Mouse (Mus musculus): ENCODE data around the gene Tmbim1. TPM values are rescaled to one million over a fixed set of nuclear protein-coding genes. Genes with fewer than 3 reads are reported as not detected.
A peak's percentile ranks its signal among the peaks of the same experiment; 100 is the strongest.

Tmbim1 gene
- polyA plus RNA-seq, 1 experiment from 2014 or later, result 63.9 TPM

- Histone ChIP-seq H3K4me1 (no peaks in the 10 kb centered on the region), H3K9ac (no peak overlapping the region), H3K36me3 (no peaks in the 10 kb centered on the region), H3K9me3 (replicated peaks) (no peaks in the 10 kb centered on the region), H3K4me3 (replicated peaks) (no peak overlapping the region), H3K27me3 (no peaks in the 10 kb centered on the region), H3K27ac (replicated peaks) (0 out of 2 replicates have a peak overlapping the region, but pooled peaks have one; percentile 55), H3K4me2 (replicated peaks) (no peak overlapping the region)
- no peak for ATAC-seq (ENCODE audit: insufficient number of reproducible peaks, low FRiP score, low TSS enrichment, low read depth)
- 68% methylated on average over 3 of the region's 3 CpGs for WGBS
Observed at GRCm38 (mm10) chr1:74321396-74321795, 16.0 kb upstream of the Tmbim1 start.

- no peaks in the 10 kb centered on the region for H3K36me3 ChIP-seq
- H3K9me3 ChIP-seq (replicated peaks), result no peaks in the 10 kb centered on the region
- H3K4me3 ChIP-seq (replicated peaks), result no peak overlapping the region
- no peak overlapping the region for H3K4me2 ChIP-seq (replicated peaks)
- ATAC-seq (ENCODE audit: insufficient number of reproducible peaks, low FRiP score, low TSS enrichment, low read depth), result no peak
- no peaks in the 10 kb centered on the region for H3K27me3 ChIP-seq
- WGBS, result 90% methylated on average over 3 of the region's 3 CpGs
- H3K27ac ChIP-seq (replicated peaks), result no peak overlapping the region
- H3K4me1 ChIP-seq, result no peaks in the 10 kb centered on the region
- no peak overlapping the region for H3K9ac ChIP-seq
Observed at GRCm38 (mm10) chr1:74318711-74319110, 13.3 kb upstream of the Tmbim1 start.

GRCm38 (mm10) chr1:74316114-74316827 is 10.8 kb upstream of the Tmbim1 start:
- H3K4me1 ChIP-seq, result no peaks in the 10 kb centered on the region
- H3K9ac ChIP-seq, result no peak overlapping the region
- H3K36me3 ChIP-seq, result no peaks in the 10 kb centered on the region
- H3K27ac ChIP-seq (replicated peaks), result no peak overlapping the region
- H3K27me3 ChIP-seq, result no peaks in the 10 kb centered on the region
- ATAC-seq (ENCODE audit: insufficient number of reproducible peaks, low FRiP score, low TSS enrichment, low read depth), result no peak
- WGBS, result 67% methylated on average over 4 of the region's 4 CpGs
- H3K4me2 ChIP-seq (replicated peaks), result no peak overlapping the region
- H3K9me3 ChIP-seq (replicated peaks), result no peaks in the 10 kb centered on the region
- no peak overlapping the region for H3K4me3 ChIP-seq (replicated peaks)

DNA sequence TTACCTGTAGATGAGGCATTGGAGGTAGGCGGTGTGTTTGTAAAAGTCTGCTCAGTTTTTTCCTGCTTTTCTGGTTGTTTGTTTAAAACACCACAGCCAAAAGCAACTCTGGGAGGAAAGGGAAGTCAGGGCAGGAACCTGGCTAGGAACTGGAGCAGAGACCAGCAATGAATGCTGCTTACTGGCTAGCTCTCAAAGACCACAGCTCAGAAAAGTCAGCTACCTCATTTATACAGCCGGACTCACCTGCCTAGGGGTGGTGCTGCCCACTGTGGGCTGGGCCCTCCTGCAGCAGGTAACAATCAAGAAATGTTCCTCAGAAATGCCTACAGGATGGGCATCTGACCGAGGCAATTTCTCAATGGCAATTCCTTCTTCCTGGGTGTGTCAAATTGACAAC is 9.4 kb upstream of the Tmbim1 start:
- no peaks in the 10 kb centered on the region for H3K27me3 ChIP-seq
- no peaks in the 10 kb centered on the region for H3K36me3 ChIP-seq
- no peak overlapping the region for H3K27ac ChIP-seq (replicated peaks)
- no peak overlapping the region for H3K9ac ChIP-seq
- ATAC-seq (ENCODE audit: insufficient number of reproducible peaks, low FRiP score, low TSS enrichment, low read depth), result no peak
- H3K4me1 ChIP-seq, result no peaks in the 10 kb centered on the region
- no peak overlapping the region for H3K4me2 ChIP-seq (replicated peaks)
- WGBS, result 83% methylated on average over 3 of the region's 3 CpGs
- H3K4me3 ChIP-seq (replicated peaks), result no peak overlapping the region
- no peaks in the 10 kb centered on the region for H3K9me3 ChIP-seq (replicated peaks)

DNA sequence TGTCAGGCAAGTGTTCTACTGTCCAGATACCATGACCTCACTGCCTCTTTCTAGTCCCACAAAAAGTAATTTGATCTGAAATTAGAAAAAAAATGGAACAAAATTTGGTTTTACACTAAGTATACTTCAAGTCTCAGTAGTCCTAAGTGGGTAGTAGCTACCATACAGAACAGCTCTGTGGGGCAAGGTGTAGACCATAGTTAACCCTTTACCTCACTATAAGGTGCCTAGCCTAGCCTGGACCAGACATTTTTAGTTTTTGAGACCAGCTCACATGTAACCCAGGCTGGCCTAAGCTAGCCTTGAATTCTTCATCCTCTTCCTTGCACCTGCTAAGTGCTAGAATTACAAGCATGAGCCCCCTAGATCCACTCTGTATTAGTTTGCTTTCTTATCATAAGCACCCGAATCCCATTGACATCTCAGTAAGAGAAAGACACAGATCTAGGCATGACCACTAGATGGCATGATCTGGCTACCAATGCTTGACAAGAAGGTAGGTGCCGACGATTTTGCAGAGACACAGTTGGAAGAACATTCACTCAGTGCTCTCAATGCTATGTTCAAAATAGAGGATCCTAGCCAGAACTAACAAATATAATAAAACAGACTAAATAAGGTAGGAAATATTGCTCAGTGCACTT is 7.7 kb upstream of the Tmbim1 start:
- Histone ChIP-seq H3K9ac (no peak overlapping the region), H3K4me2 (replicated peaks) (no peak overlapping the region), H3K27ac (replicated peaks) (no peak overlapping the region), H3K27me3 (no peaks in the 10 kb centered on the region), H3K4me3 (replicated peaks) (no peak overlapping the region), H3K36me3 (no peaks in the 10 kb centered on the region), H3K4me1 (no peaks in the 10 kb centered on the region), H3K9me3 (replicated peaks) (no peaks in the 10 kb centered on the region)
- ATAC-seq (ENCODE audit: insufficient number of reproducible peaks, low FRiP score, low TSS enrichment, low read depth), result no peak
- 4% methylated on average over 3 of the region's 3 CpGs for WGBS

GRCm38 (mm10) chr1:74309767-74310166 is 4.3 kb upstream of the Tmbim1 start:
- Histone ChIP-seq H3K9ac (no peak overlapping the region), H3K9me3 (replicated peaks) (no peaks in the 10 kb centered on the region), H3K27ac (replicated peaks) (no peak overlapping the region), H3K4me2 (replicated peaks) (no peak overlapping the region), H3K4me1 (no peaks in the 10 kb centered on the region), H3K4me3 (replicated peaks) (no peak overlapping the region), H3K27me3 (no peaks in the 10 kb centered on the region), H3K36me3 (no peaks in the 10 kb centered on the region)
- WGBS, result 26% methylated on average over 3 of the region's 3 CpGs
- ATAC-seq (ENCODE audit: insufficient number of reproducible peaks, low FRiP score, low TSS enrichment, low read depth), result no peak

- Histone ChIP-seq H3K36me3 (no peaks in the 10 kb centered on the region), H3K4me3 (replicated peaks) (no peak overlapping the region), H3K27me3 (no peaks in the 10 kb centered on the region), H3K4me2 (replicated peaks) (no peak overlapping the region), H3K9me3 (replicated peaks) (no peaks in the 10 kb centered on the region), H3K9ac (no peak overlapping the region), H3K4me1 (no peaks in the 10 kb centered on the region), H3K27ac (replicated peaks) (no peak overlapping the region)
- WGBS, result 65% methylated on average over 10 of the region's 10 CpGs
- no peak for ATAC-seq (ENCODE audit: insufficient number of reproducible peaks, low FRiP score, low TSS enrichment, low read depth)
Observed at GRCm38 (mm10) chr1:74308001-74308964, 2.9 kb upstream of the Tmbim1 start.

GRCm38 (mm10) chr1:74307146-74307545 is 1.7 kb upstream of the Tmbim1 start:
- 94% methylated on average over 1 of the region's 1 CpGs for WGBS
- no peak overlapping the region for H3K27ac ChIP-seq (replicated peaks)
- ATAC-seq (ENCODE audit: insufficient number of reproducible peaks, low FRiP score, low TSS enrichment, low read depth), result no peak
- H3K4me3 ChIP-seq (replicated peaks), result no peak overlapping the region
- no peak overlapping the region for H3K9ac ChIP-seq
- H3K9me3 ChIP-seq (replicated peaks), result no peaks in the 10 kb centered on the region
- H3K27me3 ChIP-seq, result no peaks in the 10 kb centered on the region
- H3K4me2 ChIP-seq (replicated peaks), result no peak overlapping the region
- H3K4me1 ChIP-seq, result peaks cover 9% of the 10 kb centered on the region
- no peaks in the 10 kb centered on the region for H3K36me3 ChIP-seq

- H3K27me3 ChIP-seq, result no peaks in the 10 kb centered on the region
- no peak overlapping the region for H3K4me2 ChIP-seq (replicated peaks)
- no peaks in the 10 kb centered on the region for H3K36me3 ChIP-seq
- ATAC-seq (ENCODE audit: insufficient number of reproducible peaks, low FRiP score, low TSS enrichment, low read depth), result no peak
- H3K4me3 ChIP-seq (replicated peaks), result no peak overlapping the region
- H3K4me1 ChIP-seq, result peaks cover 22% of the 10 kb centered on the region
- WGBS, result 68% methylated on average over 4 of the region's 4 CpGs
- no peak overlapping the region; the same call in 1 of the 2 replicates for H3K27ac ChIP-seq (replicated peaks)
- H3K9me3 ChIP-seq (replicated peaks), result no peaks in the 10 kb centered on the region
- H3K9ac ChIP-seq, result no peak overlapping the region
Observed at GRCm38 (mm10) chr1:74304946-74305345, 476 bp downstream of the Tmbim1 start.

DNA sequence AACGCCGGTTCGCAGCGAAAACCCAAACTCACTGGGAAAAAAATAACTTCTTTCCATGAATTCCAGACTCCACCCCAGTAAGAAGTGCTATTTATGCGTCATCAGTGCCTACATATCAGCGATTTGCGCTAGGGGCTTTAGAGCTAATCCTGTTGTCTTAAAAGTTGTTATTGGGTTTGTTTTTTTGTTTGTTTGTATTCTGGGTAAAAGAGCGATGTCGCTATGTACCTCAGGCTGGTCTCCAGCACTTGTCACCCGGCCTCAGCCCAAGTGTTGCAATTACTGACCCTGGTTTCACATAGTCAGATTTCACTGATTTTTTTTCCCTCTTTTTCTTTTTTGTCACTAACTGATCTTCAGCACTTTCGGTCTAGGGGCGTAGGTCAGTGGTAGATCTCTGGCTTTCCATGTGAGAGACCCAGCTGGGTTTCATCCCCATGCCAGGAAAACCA is 1.1 kb downstream of the Tmbim1 start:
- ATAC-seq (ENCODE audit: insufficient number of reproducible peaks, low FRiP score, low TSS enrichment, low read depth), result no peak
- peak overlapping the region; percentile 93 for H3K27ac ChIP-seq (replicated peaks)
- 4% methylated on average over 12 of the region's 12 CpGs for WGBS

More for the DNA sequence above, 1.1 kb downstream of the Tmbim1 start:
- Histone ChIP-seq H3K27me3 (no peaks in the 10 kb centered on the region), H3K4me1 (peaks cover 27% of the 10 kb centered on the region), H3K9ac (peak overlapping the region; percentile 77), H3K4me2 (replicated peaks) (peak overlapping the region; percentile 73), H3K9me3 (replicated peaks) (no peaks in the 10 kb centered on the region), H3K4me3 (replicated peaks) (peak overlapping the region; percentile 79), H3K36me3 (no peaks in the 10 kb centered on the region)

All from embryonic facial prominence, embryonic 15.5 days (tissue).